Mouse (Mus musculus) adrenal gland, adult 2 months (tissue): ENCODE data around the gene Fam50b. TPM values are rescaled to one million over a fixed set of nuclear protein-coding genes. Genes with fewer than 3 reads are reported as not detected.

Experiments
- DNase-seq: peaks from one replicate; pipeline ENCODE4 v3.0.0; 2021
- polyA plus RNA-seq: library from polyadenylated mRNA; depleted of rRNA; stranded (reverse); fragments of >200 nt; gene quantifications from 2 replicates; pipeline ENCODE4 v1.2.3, GENCODE M21; 2012
- total RNA-seq, 2 experiments: library from RNA; stranded (reverse); gene quantifications; 2 replicates each; pipeline ENCODE4 v1.2.3; 2021

The Fam50b gene
- total and polyA plus RNA-seq, 3 experiments = not detected

GRCm38 (mm10) chr13:34738699-34738973 lies 4.0 kb downstream of the Fam50b start:
- no peak for DNase-seq

- no peak for DNase-seq
These were observed 4.4 kb downstream of the Fam50b start for GRCm38 (mm10) chr13:34739071-34739470.

GRCm38 (mm10) chr13:34741254-34741653 lies 6.6 kb downstream of the Fam50b start:
- no peak for DNase-seq

GRCm38 (mm10) chr13:34741813-34742568 lies 7.3 kb downstream of the Fam50b start:
- DNase-seq = no peak

GRCm38 (mm10) chr13:34746811-34747210 lies 12.2 kb downstream of the Fam50b start:
- no peak for DNase-seq

- DNase-seq = no peak
These were observed 13.9 kb downstream of the Fam50b start for GRCm38 (mm10) chr13:34748530-34748929.

- no peak for DNase-seq
These were observed 24.6 kb downstream of the Fam50b start for GRCm38 (mm10) chr13:34759202-34759601.

GRCm38 (mm10) chr13:34760518-34761287 lies 26.1 kb downstream of the Fam50b start:
- DNase-seq = no peak

GRCm38 (mm10) chr13:34762136-34762535 lies 27.5 kb downstream of the Fam50b start:
- no peak for DNase-seq

- no peak for DNase-seq
These were observed 28.2 kb downstream of the Fam50b start for GRCm38 (mm10) chr13:34762865-34763264.

GRCm38 (mm10) chr13:34765269-34765668 lies 30.6 kb downstream of the Fam50b start:
- no peak for DNase-seq

- DNase-seq = peak; percentile 12
These were observed 31.9 kb downstream of the Fam50b start for GRCm38 (mm10) chr13:34766572-34766971.

GRCm38 (mm10) chr13:34767527-34768292 lies 33.1 kb downstream of the Fam50b start:
- no peak for DNase-seq

- no peak for DNase-seq
These were observed 42.1 kb downstream of the Fam50b start for GRCm38 (mm10) chr13:34776767-34777166.

GRCm38 (mm10) chr13:34780856-34781610 lies 46.4 kb downstream of the Fam50b start:
- no peak for DNase-seq

- no peak for DNase-seq
These were observed 47.0 kb downstream of the Fam50b start for GRCm38 (mm10) chr13:34781611-34782009.

GRCm38 (mm10) chr13:34784818-34785217 lies 50.2 kb downstream of the Fam50b start:
- no peak for DNase-seq

GRCm38 (mm10) chr13:34786634-34787033 lies 52.0 kb downstream of the Fam50b start:
- DNase-seq = no peak

- DNase-seq = no peak
These were observed 52.9 kb downstream of the Fam50b start for GRCm38 (mm10) chr13:34787546-34787945.

- peak; percentile 52 for DNase-seq
These were observed 54.6 kb downstream of the Fam50b start for GRCm38 (mm10) chr13:34789176-34789818.

- DNase-seq = no peak
These were observed 58.4 kb downstream of the Fam50b start for GRCm38 (mm10) chr13:34793066-34793465.

- DNase-seq = peak; percentile 63
These were observed 59.2 kb downstream of the Fam50b start for GRCm38 (mm10) chr13:34793816-34794215.
